Mouse (Mus musculus) gastrocnemius, postnatal 25 days (tissue): ENCODE results near the gene Gpt2. TPM values are rescaled to one million over a fixed set of nuclear protein-coding genes. Genes with fewer than 3 reads are reported as not detected.
A peak's percentile ranks its signal among the peaks of the same experiment; 100 is the strongest.

Source experiments
- DNase-seq: peaks from one replicate; pipeline ENCODE4 v3.0.0; 2022
- total RNA-seq, 2 experiments: library from RNA; stranded (reverse); gene quantifications; 1 replicate in 1 of 2; 2 replicates in 1 of 2; pipeline ENCODE4 v1.2.3; 2021

Gpt2 gene
- total RNA-seq, 2 experiments from 2014 or later, result 153 to 217 TPM

- no peak for DNase-seq
Observed at GRCm38 (mm10) chr8:85487906-85488620, 4.3 kb upstream of the Gpt2 start.

GRCm38 (mm10) chr8:85488631-85489030, 3.7 kb upstream of the Gpt2 start:
- no peak for DNase-seq

GRCm38 (mm10) chr8:85489546-85489945, 2.8 kb upstream of the Gpt2 start:
- no peak for DNase-seq

DNA sequence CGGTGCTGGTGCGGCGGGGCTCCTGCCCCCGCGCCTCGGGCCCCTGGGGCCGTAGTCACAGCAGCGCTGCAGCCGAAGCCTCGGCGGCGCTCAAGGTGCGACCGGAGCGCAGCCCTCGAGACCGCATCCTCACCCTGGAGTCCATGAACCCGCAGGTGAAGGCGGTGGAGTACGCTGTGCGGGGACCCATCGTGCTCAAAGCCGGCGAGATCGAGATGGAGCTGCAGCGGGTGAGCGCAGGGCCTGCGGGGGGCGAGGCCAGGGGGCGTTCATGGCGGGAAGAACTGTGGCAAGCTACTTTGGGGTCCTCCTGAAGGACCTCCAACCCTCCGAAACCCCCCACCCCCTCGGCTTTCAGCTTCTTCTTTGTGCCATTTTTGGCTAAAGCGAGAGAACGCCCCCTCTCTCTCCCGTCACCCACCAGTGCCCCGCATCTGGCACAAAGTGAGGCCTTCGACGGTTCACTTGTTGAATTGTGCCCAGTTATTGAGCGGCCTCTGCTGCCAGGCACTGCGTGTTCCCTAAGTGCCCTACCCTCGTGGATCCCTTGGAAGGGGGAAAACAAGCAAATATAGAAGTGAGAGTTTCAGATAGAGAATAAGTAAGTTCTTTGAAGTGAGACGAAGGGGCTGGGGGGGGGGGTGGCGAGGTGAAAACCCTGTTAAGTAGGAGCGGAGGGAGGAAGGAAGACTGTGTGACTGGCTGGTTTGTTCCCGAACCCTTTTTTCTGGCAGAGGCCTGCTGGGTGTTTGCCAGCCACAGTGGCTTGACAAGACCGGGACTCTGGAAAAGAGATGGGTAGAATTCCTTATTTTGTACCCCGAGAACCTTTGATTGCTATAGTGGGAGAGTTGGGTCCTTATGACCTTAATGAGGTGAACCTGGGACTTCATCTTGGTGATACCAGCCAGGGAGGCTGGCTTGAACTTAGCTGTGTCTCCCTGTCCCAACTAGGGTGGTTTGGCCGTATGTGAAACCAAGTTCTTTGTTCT, 860 bp downstream of the Gpt2 start:
- DNase-seq, result peak; percentile 57

GRCm38 (mm10) chr8:85496125-85496524, 3.7 kb downstream of the Gpt2 start:
- DNase-seq, result no peak

- no peak for DNase-seq
Observed at GRCm38 (mm10) chr8:85496778-85497177, 4.4 kb downstream of the Gpt2 start.

- no peak for DNase-seq
Observed at GRCm38 (mm10) chr8:85498577-85498976, 6.2 kb downstream of the Gpt2 start.

DNA sequence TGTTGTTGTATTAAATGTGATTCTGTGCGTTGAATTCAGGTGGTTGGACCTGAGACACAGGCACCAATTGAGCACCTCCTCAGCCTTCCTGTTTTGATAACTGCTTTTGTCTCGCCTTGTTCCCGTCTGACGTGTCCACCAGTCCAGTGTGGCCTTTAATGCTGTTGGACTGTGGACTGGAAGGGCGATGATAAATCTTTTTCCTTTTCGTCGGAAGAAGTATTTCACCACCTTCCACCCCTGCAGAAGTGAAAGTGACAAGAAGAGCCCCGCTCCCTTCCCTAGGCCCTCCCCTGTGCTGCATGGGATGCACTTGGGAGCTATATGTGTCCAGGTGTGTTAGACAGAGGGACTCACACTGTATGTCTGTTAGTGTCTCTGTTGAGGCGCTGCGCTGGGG, 8.1 kb downstream of the Gpt2 start:
- no peak for DNase-seq

DNA sequence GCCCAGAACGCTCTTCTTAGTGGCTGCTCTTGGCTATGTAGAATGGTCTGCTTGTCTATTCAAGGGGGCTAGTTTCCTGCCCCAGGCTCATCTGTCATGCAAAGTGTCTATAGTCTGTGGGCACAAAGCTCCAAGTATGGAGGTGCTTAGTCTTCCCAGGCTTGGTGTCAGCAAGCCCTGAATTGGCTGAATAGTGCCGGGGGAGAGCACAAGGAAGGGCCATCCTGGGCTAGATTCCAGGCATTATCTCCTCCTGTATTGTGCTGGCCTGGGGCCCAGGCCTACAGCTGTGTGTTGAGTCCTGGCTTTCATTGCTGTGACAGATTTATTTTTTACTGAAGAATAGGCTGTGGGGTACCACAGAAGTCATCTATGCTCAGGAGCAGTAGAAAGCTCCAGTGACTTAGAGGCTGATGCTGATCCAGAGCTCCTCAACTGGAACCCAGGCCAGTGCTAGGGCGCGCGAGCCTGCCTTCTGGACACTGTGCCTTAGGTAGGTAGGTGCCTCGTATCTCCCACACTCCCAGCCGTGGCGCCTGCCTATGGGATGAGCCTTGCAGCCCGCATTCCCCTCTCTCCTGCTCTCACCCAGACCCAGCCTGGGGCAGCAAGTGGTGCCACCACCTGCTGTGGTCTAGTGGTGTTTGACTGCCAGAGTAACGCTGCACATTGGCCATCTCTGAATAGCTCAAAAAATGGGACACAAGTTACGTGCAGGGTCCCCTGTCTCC, 8.7 kb downstream of the Gpt2 start:
- DNase-seq, result no peak

GRCm38 (mm10) chr8:85502381-85502780, 10.0 kb downstream of the Gpt2 start:
- DNase-seq, result no peak

- DNase-seq, result peak; percentile 41
Observed at GRCm38 (mm10) chr8:85503065-85503464, 10.7 kb downstream of the Gpt2 start.

DNA sequence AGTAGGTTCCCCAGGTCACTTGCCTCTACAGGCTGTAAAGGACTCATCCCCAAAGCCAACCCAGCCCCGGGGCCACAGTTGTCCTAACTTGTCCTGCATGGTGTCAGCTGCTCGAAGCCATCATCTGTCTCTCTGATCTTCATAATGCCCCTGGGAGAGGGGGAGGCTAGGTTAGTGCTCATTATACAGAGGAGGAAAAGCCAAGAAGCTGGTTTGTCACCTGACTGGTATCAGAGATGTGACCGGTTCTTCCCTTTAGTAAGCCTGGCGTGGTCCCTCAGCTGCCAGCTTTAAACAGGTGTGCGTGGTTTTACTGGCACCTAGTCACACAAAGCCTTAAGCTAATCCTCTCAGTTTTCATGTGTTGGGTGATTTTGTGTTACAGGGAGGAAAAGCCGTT, 12.3 kb downstream of the Gpt2 start:
- no peak for DNase-seq

GRCm38 (mm10) chr8:85506620-85507019, 14.2 kb downstream of the Gpt2 start:
- DNase-seq, result no peak

DNA sequence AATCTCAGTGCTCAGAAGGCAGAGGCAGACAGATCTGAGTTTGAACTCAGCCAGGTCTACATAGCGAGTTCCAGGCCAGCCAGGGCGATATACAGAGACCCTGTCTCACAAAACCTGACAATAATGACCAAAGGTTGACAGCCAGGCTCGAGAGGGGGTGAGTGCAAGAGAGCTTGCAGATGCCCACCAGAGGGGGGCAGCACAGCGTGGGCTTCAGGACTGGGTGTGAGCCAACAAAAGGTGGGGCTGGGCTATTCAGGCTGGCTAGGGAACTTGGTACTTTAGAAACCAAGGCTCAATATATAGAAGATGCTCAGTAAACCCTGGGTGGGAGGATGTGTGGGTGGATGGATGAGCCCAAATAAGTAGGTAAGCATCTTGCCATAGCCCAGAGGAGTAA, 16.3 kb downstream of the Gpt2 start:
- no peak for DNase-seq

DNA sequence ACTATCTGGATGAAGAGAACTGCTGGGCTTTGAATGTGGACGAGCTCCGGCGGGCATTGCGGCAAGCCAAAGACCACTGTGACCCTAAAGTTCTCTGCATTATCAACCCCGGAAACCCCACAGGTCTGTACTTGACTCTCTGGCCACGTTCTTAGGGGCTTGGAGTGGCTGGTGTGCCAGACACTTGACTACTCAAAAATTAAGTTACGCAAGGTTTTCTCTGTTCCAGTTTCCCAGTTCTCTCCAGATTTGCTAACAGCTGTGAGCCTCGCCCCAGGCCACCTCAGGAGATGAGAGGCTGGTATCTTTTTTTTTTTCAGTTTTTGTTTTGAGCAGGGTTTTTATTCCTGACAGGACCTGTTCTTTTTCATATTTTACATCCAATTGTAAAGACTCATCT, 19.9 kb downstream of the Gpt2 start:
- DNase-seq, result no peak

- peak; percentile 75 for DNase-seq
Observed at GRCm38 (mm10) chr8:85513283-85513682, 20.9 kb downstream of the Gpt2 start.

GRCm38 (mm10) chr8:85515391-85515790, 23.0 kb downstream of the Gpt2 start:
- peak; percentile 74 for DNase-seq

DNA sequence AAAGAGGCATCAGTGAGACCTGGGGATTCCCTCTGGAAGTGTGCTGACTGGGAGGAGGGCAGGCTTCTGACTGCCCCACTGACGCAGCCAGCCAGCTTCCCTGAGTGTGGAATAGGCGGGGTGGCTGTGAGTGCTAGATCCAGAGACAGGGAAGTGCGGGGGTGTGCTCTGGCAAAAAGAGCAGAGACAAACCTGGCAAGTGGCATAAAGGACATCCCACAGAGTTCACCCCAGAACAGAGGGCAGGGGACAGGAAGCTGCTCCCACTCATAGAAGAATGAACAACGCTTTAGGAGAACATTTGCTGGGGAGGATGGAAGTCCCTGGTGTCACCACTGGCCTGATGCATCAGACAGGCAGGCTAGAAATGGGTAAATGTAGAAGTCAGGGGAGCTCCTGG, 25.0 kb downstream of the Gpt2 start:
- DNase-seq, result peak; percentile 46

- DNase-seq, result no peak
Observed at GRCm38 (mm10) chr8:85517956-85518355, 25.6 kb downstream of the Gpt2 start.

DNA sequence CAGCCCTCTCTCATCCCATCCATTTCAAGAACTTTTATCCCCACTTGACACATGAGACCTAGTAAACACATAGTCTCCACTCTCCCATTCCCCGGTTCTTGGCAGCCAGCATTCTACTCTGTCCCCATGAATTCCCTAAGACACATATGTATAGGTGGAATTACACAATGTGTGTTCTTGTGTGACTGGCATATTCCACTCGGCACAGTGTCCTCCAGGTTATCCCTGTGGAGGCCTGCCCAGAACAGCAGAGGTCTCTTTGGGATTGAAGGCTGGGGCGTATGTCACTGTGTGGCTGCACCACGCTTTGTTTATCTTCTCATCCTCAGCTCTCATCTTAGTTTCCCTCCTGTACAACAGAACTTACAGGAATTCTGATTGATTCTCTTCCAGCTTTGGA, 28.2 kb downstream of the Gpt2 start:
- DNase-seq, result peak; percentile 53

DNA sequence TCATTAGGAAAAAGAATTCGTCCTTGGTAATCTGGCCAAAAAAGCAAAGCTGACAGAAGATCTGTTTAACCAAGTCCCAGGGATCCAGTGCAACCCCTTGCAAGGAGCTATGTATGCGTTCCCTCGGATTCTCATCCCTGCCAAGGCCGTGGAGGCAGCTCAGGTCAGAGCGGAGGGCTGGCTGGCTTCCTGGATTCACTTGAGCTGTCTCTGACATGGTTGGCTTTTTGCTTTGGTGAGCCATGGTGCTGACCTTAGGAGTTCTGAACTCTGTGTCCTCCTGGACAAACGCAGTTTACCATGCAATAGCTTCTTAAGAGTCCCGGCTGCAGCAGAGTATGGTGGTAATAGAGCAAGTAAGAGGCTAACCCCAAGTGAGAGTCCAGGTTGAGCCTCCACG, 29.0 kb downstream of the Gpt2 start:
- peak; percentile 85 for DNase-seq

DNA sequence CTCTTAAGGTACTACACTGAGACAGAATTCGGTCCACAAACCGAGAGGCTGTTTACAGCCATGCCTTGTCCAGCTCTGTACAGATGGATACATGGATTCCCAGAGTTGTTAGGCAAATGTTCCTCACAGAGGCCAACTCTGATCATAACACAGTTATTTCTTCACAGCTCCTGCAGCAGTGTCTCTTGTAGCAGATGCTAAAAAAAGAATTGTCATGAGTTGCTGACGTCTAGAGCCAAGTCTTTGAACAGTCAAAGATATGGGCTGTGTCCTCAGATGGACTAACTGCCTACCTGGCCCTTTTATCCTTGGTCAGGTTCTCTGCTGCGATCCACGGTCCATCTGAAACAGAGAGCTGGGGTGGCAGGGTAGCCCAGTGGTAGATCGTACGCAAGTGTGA, 31.7 kb downstream of the Gpt2 start:
- DNase-seq, result peak; percentile 47

- DNase-seq, result peak; percentile 53
Observed at GRCm38 (mm10) chr8:85526105-85526504, 33.7 kb downstream of the Gpt2 start.
